7 mouse cellular contexts compared by ENCODE assay signal in the genomic region with DNA sequence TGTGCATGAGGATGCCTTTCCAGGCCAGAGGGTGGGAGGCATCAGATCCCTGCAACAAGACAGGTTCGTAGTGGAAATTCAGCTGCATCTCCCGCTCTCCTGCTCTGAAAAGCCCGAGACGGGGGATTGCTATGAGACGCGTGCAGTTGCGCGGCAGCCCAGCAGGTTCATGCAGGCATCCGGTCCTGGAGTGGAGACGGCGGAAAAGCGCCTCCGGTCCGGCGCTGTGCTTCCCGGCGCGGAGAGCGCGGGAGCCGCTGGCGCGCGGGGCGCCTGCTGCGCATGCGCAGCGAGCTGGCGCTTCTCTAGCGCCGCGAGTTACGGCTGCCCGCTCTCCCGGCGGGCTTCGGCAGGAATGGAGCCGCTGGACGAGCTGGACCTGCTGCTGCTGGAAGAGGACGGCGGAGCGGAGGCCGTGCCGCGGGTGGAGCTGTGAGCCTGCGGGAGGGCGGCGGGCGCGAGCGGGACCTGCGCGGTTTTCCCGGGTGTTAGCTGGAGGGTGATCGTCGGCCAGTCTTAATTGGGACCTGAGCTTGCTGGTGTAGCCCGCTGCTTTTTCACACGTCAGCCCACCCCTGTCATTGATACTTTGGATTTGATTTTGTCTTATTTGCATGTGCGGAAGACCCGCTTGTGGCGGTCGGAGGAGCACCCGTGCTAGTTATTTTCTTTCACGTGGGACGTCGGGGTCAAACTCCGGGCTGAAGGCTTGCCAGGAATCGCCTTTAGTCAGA. TPM values are rescaled to one million over a fixed set of nuclear protein-coding genes. Genes with fewer than 3 reads are reported as not detected.
DNase-seq lines count a peak whose midpoint lies in the region; ATAC-seq and TF ChIP-seq lines count a peak whose summit lies in the region.

A gene (plus strand): TSS at position 289 of the 734 bp plus-strand sequence.

- H3K9ac ChIP-seq in intestine, postnatal 0 days (ENCODE audit: low read depth, low read length) = peak within 1 kb of the TSS; percentile 81
- peak within 1 kb of the TSS; percentile 75 for H3K9ac ChIP-seq in midbrain, embryonic 12.5 days (replicated peaks)

- H3K4me1 ChIP-seq in intestine, postnatal 0 days (replicated peaks; ENCODE audit: control insufficient read depth, insufficient read depth, low read length) = no peaks in the 10 kb centered on the region
- H3K4me1 ChIP-seq in midbrain, embryonic 12.5 days = no peaks in the 10 kb centered on the region; the same call in 1 of the 2 replicates
- H3K4me1 ChIP-seq in small intestine, adult 2 months (ENCODE audit: control insufficient read depth, insufficient read depth, insufficient read length, low read length) = no peaks in the 10 kb centered on the region

- peak within 1 kb of the TSS; percentile 81 for H3K27ac ChIP-seq in intestine, postnatal 0 days (ENCODE audit: low read depth, low read length)
- peak within 1 kb of the TSS; percentile 89 for H3K27ac ChIP-seq in midbrain, embryonic 12.5 days (replicated peaks)
- no peak within 1 kb of the TSS; the same call in 1 of the 2 replicates for H3K27ac ChIP-seq in small intestine, adult 2 months (ENCODE audit: insufficient read depth, low read depth, low read length)

- no peaks in the 10 kb centered on the region for H3K9me3 ChIP-seq in intestine, postnatal 0 days (ENCODE audit: control insufficient read depth)
- no peaks in the 10 kb centered on the region for H3K9me3 ChIP-seq in midbrain, embryonic 12.5 days

- peak within 1 kb of the TSS; percentile 89 for H3K4me2 ChIP-seq in intestine, postnatal 0 days (replicated peaks; ENCODE audit: low read depth)
- peak within 1 kb of the TSS; percentile 72 for H3K4me2 ChIP-seq in midbrain, embryonic 12.5 days (replicated peaks)

- under 1% methylated on average over 66 of the region's 68 CpGs for WGBS in intestine, postnatal 0 days
- under 1% methylated on average over 68 of the region's 68 CpGs for WGBS in midbrain, embryonic 12.5 days
- under 1% methylated on average over 64 of the region's 68 CpGs for whole genome bisulfite sequencing in small intestine, adult 2 months

- H3K27me3 ChIP-seq in intestine, postnatal 0 days (replicated peaks; ENCODE audit: control insufficient read depth, insufficient read depth, low read length) = no peaks in the 10 kb centered on the region
- H3K27me3 ChIP-seq in midbrain, embryonic 12.5 days = no peaks in the 10 kb centered on the region
- no peaks in the 10 kb centered on the region for H3K27me3 ChIP-seq in small intestine, adult 2 months (ENCODE audit: control insufficient read depth, insufficient read depth, low read length)

- intact Hi-C loops in left cerebral cortex, postnatal 4 days (cut with DNase I) = no loop called here

- no peak for TF ChIP-seq POLR2A in small intestine, adult 2 months (IDR thresholded peaks at IDR 0.05; ENCODE audit: low read depth, low read length)

- H3K4me3 ChIP-seq in intestine, postnatal 0 days (ENCODE audit: low read depth, low read length) = peak within 1 kb of the TSS; percentile 78
- H3K4me3 ChIP-seq in midbrain, embryonic 12.5 days = peak within 1 kb of the TSS; percentile 69
- H3K4me3 ChIP-seq in small intestine, adult 2 months (ENCODE audit: low read depth, low read length) = peak within 1 kb of the TSS; percentile 63

- H3K36me3 ChIP-seq in intestine, postnatal 0 days (ENCODE audit: control insufficient read depth, insufficient read depth) = peaks cover 28% of the 10 kb centered on the region
- peaks cover 38% of the 10 kb centered on the region for H3K36me3 ChIP-seq in midbrain, embryonic 12.5 days
- H3K36me3 ChIP-seq in small intestine, adult 2 months (ENCODE audit: control insufficient read depth, insufficient read depth, low read length) = peaks cover 8% of the 10 kb centered on the region

- peak; percentile 85 for ATAC-seq in intestine, postnatal 0 days
- ATAC-seq in midbrain, embryonic 12.5 days (ENCODE audit: low FRiP score, low read depth) = peak; percentile 88

- peak; percentile 59 for TF ChIP-seq CTCF in intestine, postnatal 0 days (IDR thresholded peaks at IDR 0.05; ENCODE audit: low read depth)
- no peak for TF ChIP-seq CTCF in small intestine, adult 2 months (IDR thresholded peaks at IDR 0.05; ENCODE audit: extremely low read depth, insufficient read length, insufficient replicate concordance, low read depth, low read length)

- DNase-seq in adrenal gland, adult 8-10 months = peak; percentile 60
- peak; percentile 75 for DNase-seq in embryo, embryonic 11.5 days (ENCODE audit: low read depth, low spot score)
- peak; percentile 53 to 75 for DNase-seq in gastrocnemius, postnatal 4 days (ENCODE audit: low spot score in 2 of 2)
- DNase-seq in left cerebral cortex, postnatal 4 days = peak; percentile 73

RNA-seq across cellular contexts. Expression of the gene that starts here (rescaled TPM):
- 1 to 10 TPM in 2 of 4 experiments, under 1 TPM in 2; 0.58 to 1.4 (median 1.0) TPM for total RNA-seq in adrenal gland, adult 8-10 months (2022)
- total RNA-seq in gastrocnemius, postnatal 4 days (2021) = 1 to 10 TPM; 4.7 to 5.3 TPM
- polyA plus RNA-seq in intestine, postnatal 0 days (2015; fragmentation: Nextera tagmentation; extraction: Ambion mirVana) = 9.6 and 11.5 TPM in 2 replicates
- total RNA-seq in left cerebral cortex, postnatal 4 days (2021) = 1 to 10 TPM; 3.3 to 4.0 TPM
- 18.0 and 18.7 TPM in 2 replicates for polyA plus RNA-seq in midbrain, embryonic 12.5 days (2016; fragmentation: Nextera tagmentation; extraction: Ambion mirVana)
- 1.4 and 3.0 TPM in 2 replicates for polyA plus RNA-seq in small intestine, adult 2 months (2012; rRNA removed)
